Mouse (Mus musculus) CD4-positive naive resting alpha-beta T cell, adult 76 days (primary cell): ENCODE data around the gene Apol10b. TPM values are rescaled to one million over a fixed set of nuclear protein-coding genes. Genes with fewer than 3 reads are reported as not detected.

Experiments used
- total RNA-seq: library from RNA; stranded (reverse); gene quantifications from one replicate; pipeline ENCODE4 v1.2.4, GENCODE M21; 2023

Gene Apol10b
- total RNA-seq = 1.6 TPM

GRCm38 (mm10) chr15:77595961-77596360 lies at the start of gene Apol10b:
Gene Apol10b (minus strand): TSS chr15:77596125.

GRCm38 (mm10) chr15:77643176-77643575 lies 47.3 kb upstream of the Apol10b start, which contains the start of gene Apol11b:
Gene Apol11b (minus strand): TSS chr15:77643286.

GRCm38 (mm10) chr15:77598958-77599357 lies 3.0 kb upstream of the Apol10b start, which contains the start of gene Gm36245:
Gene Gm36245 (plus strand): TSS chr15:77599258.

GRCm38 (mm10) chr15:77561792-77562191 lies 34.1 kb downstream of the Apol10b start, which contains the start of gene 1700025B11Rik:
Gene 1700025B11Rik (minus strand): TSS chr15:77561892.

Other genes with a start within 250 kb of the Apol10b start
- not detected for gene Apol7a, start 197.0 kb downstream of the Apol10b start, total RNA-seq
- gene Apol9a, start 185.0 kb downstream of the Apol10b start, total RNA-seq = 7.2 TPM
- 0.59 TPM for gene Apol7b, start 148.6 kb downstream of the Apol10b start, total RNA-seq
- not detected for gene Apol10a, start 119.1 kb downstream of the Apol10b start, total RNA-seq
- 2.6 TPM for gene Apol11a, start 87.9 kb downstream of the Apol10b start, total RNA-seq
- 1.2 TPM for gene Apol7c, start 62.8 kb downstream of the Apol10b start, total RNA-seq
- not detected for gene 1700025B11Rik, start 34.2 kb downstream of the Apol10b start, total RNA-seq
- not detected for gene Gm36245, start 3.1 kb upstream of the Apol10b start, total RNA-seq
- 8.4 TPM for gene Apol11b, start 47.2 kb upstream of the Apol10b start, total RNA-seq
- gene Apol7e, start 102.7 kb upstream of the Apol10b start, total RNA-seq = 53.8 TPM
- 2.6 TPM for gene Apol9b, start 132.9 kb upstream of the Apol10b start, total RNA-seq
- 20.0 TPM for gene Apol8, start 160.9 kb upstream of the Apol10b start, total RNA-seq
- 1,061 TPM for gene Myh9, start 246.1 kb upstream of the Apol10b start, total RNA-seq